Comparison of ENCODE assay signal across 24 mouse cellular contexts in the genomic region with DNA sequence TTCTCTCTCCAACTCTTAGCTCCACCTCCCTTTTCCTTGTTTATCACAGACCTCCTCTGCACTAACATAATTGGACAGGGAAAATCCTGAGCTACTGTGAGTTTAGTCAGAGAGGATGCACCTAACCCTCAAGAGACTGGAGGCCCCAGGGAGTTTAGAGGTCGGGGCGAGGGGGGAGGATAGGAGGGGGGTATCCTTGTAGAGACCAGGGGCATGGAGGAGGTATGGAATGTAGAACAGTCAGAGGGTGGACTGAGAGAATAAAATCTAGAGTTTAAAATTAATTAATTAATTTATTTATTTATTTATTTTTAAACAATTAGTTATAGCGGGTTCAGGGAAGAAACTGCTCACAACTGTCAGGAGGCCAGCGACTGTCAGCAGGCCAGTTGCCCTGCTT.
A peak's percentile ranks its signal among the peaks of the same experiment; 100 is the strongest.
DNase-seq lines count a peak whose midpoint lies in the region; ATAC-seq and TF ChIP-seq lines count a peak whose summit lies in the region.
"Had no signal": no experiment of that assay in that cellular context is flagged by ENCODE, and none has a peak within 500 bp of the region (broad histone marks: within the 10 kb centered on the region; RNA-seq: fewer than 3 reads in every experiment).

No protein-coding gene starts in this region.

- H3K4me2 ChIP-seq in hindbrain, embryonic 11.5 days (replicated peaks; ENCODE audit: low read depth, low read length): no peak overlapping the region
- H3K4me2 ChIP-seq in hindbrain, embryonic 12.5 days (replicated peaks): no peak overlapping the region
- H3K4me2 ChIP-seq in lung, postnatal 0 days (replicated peaks; ENCODE audit: low read depth, low read length): no peak overlapping the region
- no peak overlapping the region for H3K4me2 ChIP-seq in midbrain, embryonic 14.5 days (ENCODE audit: low read length)
- H3K4me2 ChIP-seq: embryonic facial prominence, embryonic 12.5 days; forebrain, embryonic 13.5 days; forebrain, embryonic 15.5 days had no signal

- H3K36me3 ChIP-seq in hindbrain, embryonic 11.5 days (ENCODE audit: control insufficient read depth, insufficient read depth, low read length): no peaks in the 10 kb centered on the region
- no peaks in the 10 kb centered on the region for H3K36me3 ChIP-seq in hindbrain, embryonic 12.5 days
- no peaks in the 10 kb centered on the region for H3K36me3 ChIP-seq in lung, postnatal 0 days (ENCODE audit: insufficient read depth, low read length)
- H3K36me3 ChIP-seq in midbrain, embryonic 14.5 days (ENCODE audit: control insufficient read depth, insufficient read depth, low read length): no peaks in the 10 kb centered on the region
- no peaks in the 10 kb centered on the region for H3K36me3 ChIP-seq in midbrain, embryonic 10.5 days
- H3K36me3 ChIP-seq: embryonic facial prominence, embryonic 10.5 days; embryonic facial prominence, embryonic 12.5 days; forebrain, embryonic 15.5 days; G1E had no signal

- no peaks in the 10 kb centered on the region for H3K27me3 ChIP-seq in hindbrain, embryonic 11.5 days (ENCODE audit: control insufficient read depth, insufficient read depth, low read length)
- H3K27me3 ChIP-seq in hindbrain, embryonic 12.5 days: no peaks in the 10 kb centered on the region
- H3K27me3 ChIP-seq in lung, postnatal 0 days (replicated peaks; ENCODE audit: insufficient read depth, low read length): no peaks in the 10 kb centered on the region
- H3K27me3 ChIP-seq in midbrain, embryonic 14.5 days (ENCODE audit: control insufficient read depth, insufficient read depth, low read length): no peaks in the 10 kb centered on the region
- H3K27me3 ChIP-seq in midbrain, embryonic 10.5 days (ENCODE audit: low read depth, poor library complexity, severe bottlenecking): no peaks in the 10 kb centered on the region
- H3K27me3 ChIP-seq: CH12.LX; embryonic facial prominence, embryonic 12.5 days; forebrain, embryonic 13.5 days; forebrain, embryonic 15.5 days; Patski had no signal

- 84% methylated on average over 4 of the region's 4 CpGs for WGBS in hindbrain, embryonic 11.5 days
- WGBS in hindbrain, embryonic 12.5 days: 91% methylated on average over 4 of the region's 4 CpGs
- 75% methylated on average over 4 of the region's 4 CpGs for WGBS in lung, postnatal 0 days
- 90% methylated on average over 4 of the region's 4 CpGs for WGBS in midbrain, embryonic 14.5 days
- 89% methylated on average over 4 of the region's 4 CpGs for WGBS in midbrain, embryonic 10.5 days

- no peaks in the 10 kb centered on the region for H3K9me3 ChIP-seq in hindbrain, embryonic 11.5 days (ENCODE audit: control insufficient read depth, low read length)
- H3K9me3 ChIP-seq in hindbrain, embryonic 12.5 days (replicated peaks): no peaks in the 10 kb centered on the region
- H3K9me3 ChIP-seq in lung, postnatal 0 days (ENCODE audit: low read length): no peaks in the 10 kb centered on the region
- H3K9me3 ChIP-seq in midbrain, embryonic 14.5 days (ENCODE audit: control insufficient read depth, low read length): no peaks in the 10 kb centered on the region
- H3K9me3 ChIP-seq in midbrain, embryonic 10.5 days (replicated peaks): no peaks in the 10 kb centered on the region
- H3K9me3 ChIP-seq: embryonic facial prominence, embryonic 10.5 days; embryonic facial prominence, embryonic 12.5 days; forebrain, embryonic 13.5 days; forebrain, embryonic 15.5 days; G1E had no signal

- H3K4me1 ChIP-seq in hindbrain, embryonic 11.5 days (replicated peaks; ENCODE audit: control insufficient read depth, insufficient read depth, low read length): no peaks in the 10 kb centered on the region
- no peaks in the 10 kb centered on the region for H3K4me1 ChIP-seq in hindbrain, embryonic 12.5 days
- no peaks in the 10 kb centered on the region for H3K4me1 ChIP-seq in lung, postnatal 0 days (ENCODE audit: insufficient read depth, low read depth, low read length)
- no peaks in the 10 kb centered on the region for H3K4me1 ChIP-seq in midbrain, embryonic 14.5 days (ENCODE audit: control insufficient read depth, insufficient read depth, low read length)
- H3K4me1 ChIP-seq in midbrain, embryonic 10.5 days: no peaks in the 10 kb centered on the region
- H3K4me1 ChIP-seq: embryonic facial prominence, embryonic 10.5 days; embryonic facial prominence, embryonic 12.5 days; forebrain, embryonic 13.5 days; forebrain, embryonic 15.5 days had no signal

- no peak for DNase-seq in hindbrain, embryonic 11.5 days (ENCODE audit: low spot score)
- DNase-seq in lung, postnatal 0 days (ENCODE audit: low spot score): peak; percentile 0
- DNase-seq in lung, postnatal 14 days: no peak
- DNase-seq in midbrain, embryonic 14.5 days: no peak
- no peak for DNase-seq in midbrain, embryonic 10.5 days (ENCODE audit: low spot score)
- DNase-seq: adrenal gland, adult 8-10 months; adrenal gland, postnatal 14 days; adrenal gland, postnatal 36 days; B cell, adult 2 months; cerebellum, adult 11-12 months; cerebellum, adult 2 months; cerebellum, adult 9-10 months; cerebellum, postnatal 10 days; cerebellum, postnatal 25 days had no signal

- H3K9ac ChIP-seq in hindbrain, embryonic 11.5 days (ENCODE audit: low read depth, low read length): no peak overlapping the region
- H3K9ac ChIP-seq in hindbrain, embryonic 12.5 days: no peak overlapping the region
- H3K9ac ChIP-seq in lung, postnatal 0 days (replicated peaks; ENCODE audit: low read depth): no peak overlapping the region
- H3K9ac ChIP-seq in midbrain, embryonic 14.5 days (replicated peaks; ENCODE audit: low read length): no peak overlapping the region
- H3K9ac ChIP-seq: embryonic facial prominence, embryonic 12.5 days; forebrain, embryonic 13.5 days; forebrain, embryonic 15.5 days had no signal

- H3K27ac ChIP-seq in hindbrain, embryonic 11.5 days (ENCODE audit: low read depth, low read length): no peak overlapping the region
- H3K27ac ChIP-seq in hindbrain, embryonic 12.5 days: no peak overlapping the region
- H3K27ac ChIP-seq in lung, postnatal 0 days (ENCODE audit: low read length): no peak overlapping the region
- no peak overlapping the region for H3K27ac ChIP-seq in midbrain, embryonic 14.5 days (replicated peaks; ENCODE audit: low read depth, low read length)
- H3K27ac ChIP-seq in midbrain, embryonic 10.5 days (replicated peaks): no peak overlapping the region
- H3K27ac ChIP-seq: embryonic facial prominence, embryonic 10.5 days; embryonic facial prominence, embryonic 12.5 days; forebrain, embryonic 13.5 days; forebrain, embryonic 15.5 days had no signal

- no peak overlapping the region for H3K4me3 ChIP-seq in hindbrain, embryonic 11.5 days (ENCODE audit: low read depth, low read length)
- H3K4me3 ChIP-seq in hindbrain, embryonic 12.5 days: no peak overlapping the region
- H3K4me3 ChIP-seq in lung, postnatal 0 days (ENCODE audit: low read depth, low read length): no peak overlapping the region
- H3K4me3 ChIP-seq in midbrain, embryonic 14.5 days (replicated peaks; ENCODE audit: low read depth, low read length): no peak overlapping the region
- no peak overlapping the region for H3K4me3 ChIP-seq in midbrain, embryonic 10.5 days
- H3K4me3 ChIP-seq: embryonic facial prominence, embryonic 10.5 days; embryonic facial prominence, embryonic 12.5 days; forebrain, embryonic 13.5 days; forebrain, embryonic 15.5 days had no signal

- no peak for TF ChIP-seq EP300 in lung, postnatal 0 days (IDR thresholded peaks at IDR 0.05)

- no peak for TF ChIP-seq CTCF in lung, postnatal 0 days (IDR thresholded peaks at IDR 0.05)

- peak; percentile 60; the same call in 1 of the 2 replicates for ATAC-seq in hindbrain, embryonic 11.5 days (ENCODE audit: low FRiP score)
- ATAC-seq in hindbrain, embryonic 12.5 days (ENCODE audit: low FRiP score): no peak
- no peak for ATAC-seq in lung, postnatal 0 days
- ATAC-seq in midbrain, embryonic 14.5 days (ENCODE audit: low FRiP score, low TSS enrichment): 0 out of 2 replicates have a peak, but pooled peaks have one; percentile 57
- ATAC-seq: activated CD4-positive, CD25-positive, alpha-beta regulatory T cell, adult 4 months; CD4-positive, CD25-positive, alpha-beta regulatory T cell, adult 4 months; forebrain, embryonic 13.5 days; forebrain, embryonic 15.5 days; Patski had no signal

Comparison
In these comparisons a context has a peak if more than half of its experiments do, and no peak if none do; other contexts are left out.
1. ATAC-seq: peak in hindbrain, embryonic 11.5 days (single experiment) and midbrain, embryonic 14.5 days (single experiment); none in hindbrain, embryonic 12.5 days (single experiment) and lung, postnatal 0 days (single experiment).